In genomic region chr4:125085346-125085841, GRCm38 (mm10) we compare ENCODE assay signal across 8 mouse cellular contexts. TPM values are rescaled to one million over a fixed set of nuclear protein-coding genes. Genes with fewer than 3 reads are reported as not detected.
DNase-seq lines count a peak whose midpoint lies in the region; ATAC-seq and TF ChIP-seq lines count a peak whose summit lies in the region.

No protein-coding gene starts in this region.

- H3K27me3 ChIP-seq in thymus, adult 2 months (ENCODE audit: control insufficient read depth, insufficient read depth, low read length): no peaks in the 10 kb centered on the region
- no peaks in the 10 kb centered on the region for H3K27me3 ChIP-seq in forebrain, embryonic 15.5 days
- no peaks in the 10 kb centered on the region for H3K27me3 ChIP-seq in kidney, embryonic 16.5 days (ENCODE audit: insufficient read depth, low read length)
- H3K27me3 ChIP-seq in liver, embryonic 15.5 days: no peaks in the 10 kb centered on the region
- no peaks in the 10 kb centered on the region for H3K27me3 ChIP-seq in neural tube, embryonic 15.5 days (replicated peaks)

- no peak for TF ChIP-seq POLR2A in thymus, adult 2 months (IDR thresholded peaks at IDR 0.05; ENCODE audit: control insufficient read depth, extremely low read depth, insufficient read depth, low read length, poor library complexity)

- H3K9me3 ChIP-seq in forebrain, embryonic 15.5 days: no peaks in the 10 kb centered on the region
- H3K9me3 ChIP-seq in kidney, embryonic 16.5 days (ENCODE audit: low read length): no peaks in the 10 kb centered on the region
- no peaks in the 10 kb centered on the region for H3K9me3 ChIP-seq in liver, embryonic 15.5 days (replicated peaks)
- no peaks in the 10 kb centered on the region for H3K9me3 ChIP-seq in neural tube, embryonic 15.5 days (replicated peaks)

- TF ChIP-seq CTCF in thymus, adult 2 months (IDR thresholded peaks at IDR 0.05; ENCODE audit: borderline replicate concordance, control insufficient read depth, extremely low read depth, insufficient read depth, low read length, poor library complexity): no peak

- peak overlapping the region; percentile 98 for H3K9ac ChIP-seq in forebrain, embryonic 15.5 days (replicated peaks)
- peak overlapping the region; percentile 95 for H3K9ac ChIP-seq in kidney, embryonic 16.5 days (replicated peaks; ENCODE audit: low read length)
- H3K9ac ChIP-seq in liver, embryonic 15.5 days: peak overlapping the region; percentile 90
- peak overlapping the region; percentile 97 for H3K9ac ChIP-seq in neural tube, embryonic 15.5 days (replicated peaks)

- H3K36me3 ChIP-seq in thymus, adult 2 months (ENCODE audit: control insufficient read depth, insufficient read depth, low read length): peaks cover 6% of the 10 kb centered on the region
- H3K36me3 ChIP-seq in forebrain, embryonic 15.5 days: peaks cover 26% of the 10 kb centered on the region
- H3K36me3 ChIP-seq in kidney, embryonic 16.5 days (ENCODE audit: insufficient read depth, low read length): peaks cover 23% of the 10 kb centered on the region
- H3K36me3 ChIP-seq in liver, embryonic 15.5 days (replicated peaks): peaks cover 46% of the 10 kb centered on the region
- peaks cover 31% of the 10 kb centered on the region for H3K36me3 ChIP-seq in neural tube, embryonic 15.5 days

- DNase-seq in thymus, adult 2 months: no peak
- no peak for DNase-seq in thymus, postnatal 36 days
- peak; percentile 63 for DNase-seq in cerebellum, adult 11 months
- no peak for DNase-seq in ovary, postnatal 14 days (ENCODE audit: low spot score)

- peak; percentile 93 for ATAC-seq in forebrain, embryonic 15.5 days (replicated peaks)
- peak; percentile 95 for ATAC-seq in kidney, embryonic 16.5 days (ENCODE audit: low FRiP score, low TSS enrichment)
- peak; percentile 97 for ATAC-seq in liver, embryonic 15.5 days (ENCODE audit: insufficient read depth)
- ATAC-seq in neural tube, embryonic 15.5 days (ENCODE audit: low FRiP score): peak; percentile 94

- H3K4me2 ChIP-seq in forebrain, embryonic 15.5 days (replicated peaks): peak overlapping the region; percentile 91
- peak overlapping the region; percentile 88 for H3K4me2 ChIP-seq in kidney, embryonic 16.5 days (replicated peaks; ENCODE audit: low read depth, low read length)
- H3K4me2 ChIP-seq in liver, embryonic 15.5 days: peak overlapping the region; percentile 85
- H3K4me2 ChIP-seq in neural tube, embryonic 15.5 days: peak overlapping the region; percentile 86

- 0 out of 2 replicates have a peak overlapping the region, but pooled peaks have one; percentile 22 for H3K27ac ChIP-seq in thymus, adult 2 months (ENCODE audit: control insufficient read depth, insufficient read depth, low read length)
- H3K27ac ChIP-seq in forebrain, embryonic 15.5 days (replicated peaks): peak overlapping the region; percentile 99
- H3K27ac ChIP-seq in kidney, embryonic 16.5 days (ENCODE audit: low read length): peak overlapping the region; percentile 99
- H3K27ac ChIP-seq in liver, embryonic 15.5 days (replicated peaks): peak overlapping the region; percentile 95
- H3K27ac ChIP-seq in neural tube, embryonic 15.5 days (replicated peaks): peak overlapping the region; percentile 100

- H3K4me3 ChIP-seq in thymus, adult 2 months (ENCODE audit: control insufficient read depth, insufficient read depth, low read length): peak overlapping the region; percentile 82
- peak overlapping the region; percentile 98 for H3K4me3 ChIP-seq in forebrain, embryonic 15.5 days
- H3K4me3 ChIP-seq in kidney, embryonic 16.5 days (ENCODE audit: low read length): peak overlapping the region; percentile 88
- H3K4me3 ChIP-seq in liver, embryonic 15.5 days (replicated peaks): peak overlapping the region; percentile 89
- peak overlapping the region; percentile 89 for H3K4me3 ChIP-seq in neural tube, embryonic 15.5 days (replicated peaks)

- WGBS in thymus, adult 2 months: under 1% methylated on average over 44 of the region's 45 CpGs
- under 1% methylated on average over 45 of the region's 45 CpGs for WGBS in forebrain, embryonic 15.5 days
- WGBS in kidney, embryonic 16.5 days: under 1% methylated on average over 30 of the region's 45 CpGs
- under 1% methylated on average over 45 of the region's 45 CpGs for WGBS in liver, embryonic 15.5 days (ENCODE audit: insufficient replicate concordance)
- WGBS in neural tube, embryonic 15.5 days: under 1% methylated on average over 37 of the region's 45 CpGs

- peaks cover 7% of the 10 kb centered on the region for H3K4me1 ChIP-seq in thymus, adult 2 months (replicated peaks; ENCODE audit: control insufficient read depth, insufficient read depth, low read length)
- H3K4me1 ChIP-seq in forebrain, embryonic 15.5 days: peaks cover 23% of the 10 kb centered on the region
- peaks cover 10% of the 10 kb centered on the region for H3K4me1 ChIP-seq in kidney, embryonic 16.5 days (ENCODE audit: insufficient read depth, low read length)
- peaks cover 32% of the 10 kb centered on the region for H3K4me1 ChIP-seq in liver, embryonic 15.5 days (replicated peaks)
- peaks cover 26% of the 10 kb centered on the region for H3K4me1 ChIP-seq in neural tube, embryonic 15.5 days

RNA-seq across cellular contexts. Expression of gene Meaf6, which starts 0.5 kb away (rescaled TPM):
- polyA plus RNA-seq in thymus, adult 2 months (2012; rRNA removed): 26.4 and 30.7 TPM in 2 replicates
- 151 and 153 TPM in 2 replicates for polyA plus RNA-seq in forebrain, embryonic 15.5 days (2015; fragmentation: Nextera tagmentation; extraction: Ambion mirVana)
- polyA plus RNA-seq in kidney, embryonic 16.5 days (2015; fragmentation: Nextera tagmentation; extraction: Ambion mirVana): 54.1 and 60.2 TPM in 2 replicates
- polyA plus RNA-seq in liver, embryonic 15.5 days (2015; fragmentation: Nextera tagmentation; extraction: Ambion mirVana): 16.3 and 18.3 TPM in 2 replicates
- polyA plus RNA-seq in neural tube, embryonic 15.5 days (2015; fragmentation: Nextera tagmentation; extraction: Ambion mirVana): 141 and 164 TPM in 2 replicates

RNA-seq across cellular contexts. Expression of gene Snip1, which starts 18.9 kb away (rescaled TPM):
- polyA plus RNA-seq in thymus, adult 2 months (2012; rRNA removed): 20.5 and 22.5 TPM in 2 replicates
- 31.0 and 31.1 TPM in 2 replicates for polyA plus RNA-seq in forebrain, embryonic 15.5 days (2015; fragmentation: Nextera tagmentation; extraction: Ambion mirVana)
- polyA plus RNA-seq in kidney, embryonic 16.5 days (2015; fragmentation: Nextera tagmentation; extraction: Ambion mirVana): 28.8 and 30.3 TPM in 2 replicates
- 14.2 and 15.1 TPM in 2 replicates for polyA plus RNA-seq in liver, embryonic 15.5 days (2015; fragmentation: Nextera tagmentation; extraction: Ambion mirVana)
- 24.1 and 24.3 TPM in 2 replicates for polyA plus RNA-seq in neural tube, embryonic 15.5 days (2015; fragmentation: Nextera tagmentation; extraction: Ambion mirVana)

RNA-seq across cellular contexts. Expression of gene Dnali1, which starts 19.9 kb away (rescaled TPM):
- 0.22 and 0.57 TPM in 2 replicates for polyA plus RNA-seq in thymus, adult 2 months (2012; rRNA removed)
- 0.52 and 1.2 TPM in 2 replicates for polyA plus RNA-seq in forebrain, embryonic 15.5 days (2015; fragmentation: Nextera tagmentation; extraction: Ambion mirVana)
- polyA plus RNA-seq in kidney, embryonic 16.5 days (2015; fragmentation: Nextera tagmentation; extraction: Ambion mirVana): 0.11 and 0.13 TPM in 2 replicates
- not detected in 2 replicates for polyA plus RNA-seq in liver, embryonic 15.5 days (2015; fragmentation: Nextera tagmentation; extraction: Ambion mirVana)
- 0.70 and 0.79 TPM in 2 replicates for polyA plus RNA-seq in neural tube, embryonic 15.5 days (2015; fragmentation: Nextera tagmentation; extraction: Ambion mirVana)

RNA-seq across cellular contexts. Expression of gene Zc3h12a, which starts 42.2 kb away (rescaled TPM):
- 27.4 and 28.7 TPM in 2 replicates for polyA plus RNA-seq in thymus, adult 2 months (2012; rRNA removed)
- polyA plus RNA-seq in forebrain, embryonic 15.5 days (2015; fragmentation: Nextera tagmentation; extraction: Ambion mirVana): 0.14 and 0.19 TPM in 2 replicates
- polyA plus RNA-seq in kidney, embryonic 16.5 days (2015; fragmentation: Nextera tagmentation; extraction: Ambion mirVana): 0.66 and 0.90 TPM in 2 replicates
- polyA plus RNA-seq in liver, embryonic 15.5 days (2015; fragmentation: Nextera tagmentation; extraction: Ambion mirVana): 0.51 and 0.61 TPM in 2 replicates
- polyA plus RNA-seq in neural tube, embryonic 15.5 days (2015; fragmentation: Nextera tagmentation; extraction: Ambion mirVana): 0.15 and 0.68 TPM in 2 replicates

Comparison
In these comparisons a context has a peak if more than half of its experiments do, and no peak if none do; other contexts are left out.
1. H3K27ac ChIP-seq: peak in every context shown above with its lines; median percentile 100 in neural tube, embryonic 15.5 days; 99 in forebrain, embryonic 15.5 days; 99 in kidney, embryonic 16.5 days; 95 in liver, embryonic 15.5 days; 22 in thymus, adult 2 months.